Mouse (Mus musculus) lung, adult 2 months (tissue): Measurements from ENCODE around the gene Map2k7. TPM values are rescaled to one million over a fixed set of nuclear protein-coding genes. Genes with fewer than 3 reads are reported as not detected.
"Not testable (repeated sequence)": the region's sequence is repeated elsewhere in the genome, so short reads cannot be mapped to it uniquely, and the experiment has no call there.

Experiments used
- DNase-seq: peaks from one replicate; pipeline ENCODE4 v3.0.0; 2022
- H3K4me1 ChIP-seq: fragments of 200-500 bp; 2 replicates; pipeline ENCODE4 v1.6.1; 2011; ENCODE audit warnings: low read length; ENCODE audit not compliant: control insufficient read depth, insufficient read depth
- H3K4me3 ChIP-seq: fragments of 200-500 bp; replicated peaks from 2 replicates; pipeline ENCODE3; 2011; ENCODE audit warnings: low read depth, mild to moderate bottlenecking, control low read depth, low read length; ENCODE audit errors: extremely low read depth
- CTCF ChIP-seq: fragments of 200-500 bp; IDR thresholded peaks from 2 replicates; pipeline ENCODE4 v1.5.1; 2011; ENCODE audit warnings: mild to moderate bottlenecking, low read length, control low read depth; ENCODE audit not compliant: insufficient read depth
- POLR2A ChIP-seq: fragments of 200-500 bp; IDR thresholded peaks from 2 replicates; pipeline ENCODE4 v1.6.1; 2011; ENCODE audit warnings: low read depth, mild to moderate bottlenecking, control low read depth, low read length, borderline replicate concordance; ENCODE audit errors: extremely low read depth
- WGBS: fragments of 180-500 bp; shearing (Covaris S2); methylation state at CpG from one replicate; pipeline ENCODE4 v1.1.7; 2018; 5-methylcytosine and 5-hydroxymethylcytosine counted together
- polyA plus RNA-seq: library from polyadenylated mRNA; depleted of rRNA; stranded (reverse); fragments of >200 nt; gene quantifications from 2 replicates; pipeline ENCODE4 v1.2.3, GENCODE M21; 2012

Map2k7 gene
- polyA plus RNA-seq, 1 experiment, result 49.9 TPM

- no peak overlapping the region for H3K4me3 ChIP-seq
- no peak for TF ChIP-seq POLR2A
- no peak for TF ChIP-seq CTCF
- no peaks in the 10 kb centered on the region for H3K4me1 ChIP-seq
- 82% methylated on average over 8 of the region's 8 CpGs for WGBS
- no peak for DNase-seq
These were observed 8.7 kb downstream of the Map2k7 start for GRCm38 (mm10) chr8:4247241-4247640.

- no peak for DNase-seq
- H3K4me1 ChIP-seq, result peaks cover 2% of the 10 kb centered on the region; the same call in 1 of the 2 replicates
- WGBS, result 80% methylated on average over 15 of the region's 15 CpGs
- TF ChIP-seq POLR2A, result no peak
- no peak for TF ChIP-seq CTCF
- H3K4me3 ChIP-seq, result no peak within 1 kb of the TSS
These were observed 9.5 kb downstream of the Map2k7 start, which contains the start of gene Tgfbr3l for GRCm38 (mm10) chr8:4247951-4248540. Gene Tgfbr3l (plus strand): TSS chr8:4248214.

DNA sequence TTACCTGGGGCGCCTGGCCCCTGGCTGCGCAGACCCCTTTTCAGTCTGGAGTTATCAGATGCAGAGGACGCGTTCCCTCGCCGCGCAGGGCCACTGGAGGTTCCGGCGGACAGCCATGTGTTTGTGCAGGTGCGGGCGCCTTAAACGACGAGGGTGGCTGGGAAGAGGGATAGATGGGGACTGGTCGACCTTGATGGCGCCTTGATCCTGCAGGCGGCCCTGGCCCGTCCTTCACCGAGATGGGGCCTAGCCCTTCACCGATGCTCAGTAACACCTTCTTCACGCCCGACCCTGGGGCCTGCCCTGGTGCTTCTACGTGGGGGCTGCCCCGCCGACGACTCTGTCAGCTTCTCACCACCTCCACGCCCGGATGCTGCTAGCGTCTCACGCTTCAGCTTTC is 10.7 kb downstream of the Map2k7 start:
- WGBS, result 31% methylated on average over 29 of the region's 29 CpGs
- no peak for DNase-seq
- TF ChIP-seq POLR2A (no peak), CTCF (no peak)

GRCm38 (mm10) chr8:4250306-4250970 is 11.9 kb downstream of the Map2k7 start:
- no peak overlapping the region for H3K4me3 ChIP-seq
- peak; percentile 81 for DNase-seq
- TF ChIP-seq POLR2A, result no peak
- TF ChIP-seq CTCF, result peak; percentile 78
- H3K4me1 ChIP-seq, result peaks cover 7% of the 10 kb centered on the region
- WGBS, result 46% methylated on average over 26 of the region's 26 CpGs

More for the DNA sequence above, 10.7 kb downstream of the Map2k7 start:
- Histone ChIP-seq H3K4me1 (peaks cover 7% of the 10 kb centered on the region), H3K4me3 (no peak overlapping the region)

GRCm38 (mm10) chr8:4252116-4252760 is 13.7 kb downstream of the Map2k7 start:
- peaks cover 7% of the 10 kb centered on the region for H3K4me1 ChIP-seq
- TF ChIP-seq POLR2A, result no peak
- DNase-seq, result no peak
- peak overlapping the region; percentile 11 for H3K4me3 ChIP-seq
- WGBS, result 35% methylated on average over 8 of the region's 8 CpGs

DNA sequence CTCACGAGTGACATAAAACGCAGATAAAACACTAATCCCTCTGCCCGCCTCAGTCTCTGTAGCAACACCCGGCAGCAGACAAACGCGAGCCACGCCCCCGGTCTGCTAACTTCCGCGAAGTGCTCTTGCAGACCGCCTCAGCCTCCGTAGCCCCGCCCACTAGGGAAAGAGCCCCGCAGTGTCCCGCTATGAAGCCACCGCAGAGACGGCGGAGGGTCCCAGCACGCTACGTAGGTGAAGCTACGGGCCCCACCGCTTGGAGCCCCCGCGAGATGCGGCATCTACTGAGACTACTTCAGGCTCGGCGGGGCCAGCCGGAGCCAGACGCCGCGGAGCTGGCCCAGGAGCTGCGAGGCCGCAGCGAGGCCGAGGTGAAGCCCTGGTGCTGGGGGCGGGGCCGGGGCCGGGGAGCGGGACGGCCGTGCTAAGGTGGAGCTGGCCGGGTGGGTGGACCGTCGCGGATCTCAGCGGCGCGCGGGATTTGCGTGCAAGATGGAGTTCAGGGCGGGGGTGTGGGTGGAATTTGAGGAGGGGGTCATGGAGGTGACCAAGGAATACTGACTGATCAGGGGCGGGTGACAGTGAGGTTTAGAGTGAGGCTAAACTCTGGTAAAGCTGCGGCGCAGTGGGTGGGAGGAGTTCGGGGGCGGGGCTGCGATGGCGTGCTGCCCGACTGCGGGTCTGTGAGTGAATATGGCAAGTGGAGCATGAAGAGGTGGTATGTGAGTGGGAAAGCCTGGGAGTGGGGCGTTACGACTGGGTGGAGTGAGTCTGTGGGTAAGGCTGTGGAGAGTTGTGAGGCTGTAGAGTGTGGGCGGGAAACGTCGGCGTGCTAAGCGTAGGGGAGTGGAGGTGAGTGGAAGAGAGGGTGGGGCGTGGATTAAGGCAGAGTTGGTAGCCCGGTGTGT is 14.6 kb downstream of the Map2k7 start, which contains the start of gene Snapc2:
TSS of gene Snapc2 (plus strand) at position 147 of the 908 bp plus-strand sequence.
- WGBS, result under 1% methylated on average over 69 of the region's 69 CpGs
- Histone ChIP-seq H3K4me3 (peak within 1 kb of the TSS; percentile 79), H3K4me1 (peaks cover 7% of the 10 kb centered on the region)
- DNase-seq, result peak; percentile 97
- TF ChIP-seq POLR2A, result peak; percentile 65; the same call in 1 of the 2 replicates
- TF ChIP-seq CTCF, result no peak

DNA sequence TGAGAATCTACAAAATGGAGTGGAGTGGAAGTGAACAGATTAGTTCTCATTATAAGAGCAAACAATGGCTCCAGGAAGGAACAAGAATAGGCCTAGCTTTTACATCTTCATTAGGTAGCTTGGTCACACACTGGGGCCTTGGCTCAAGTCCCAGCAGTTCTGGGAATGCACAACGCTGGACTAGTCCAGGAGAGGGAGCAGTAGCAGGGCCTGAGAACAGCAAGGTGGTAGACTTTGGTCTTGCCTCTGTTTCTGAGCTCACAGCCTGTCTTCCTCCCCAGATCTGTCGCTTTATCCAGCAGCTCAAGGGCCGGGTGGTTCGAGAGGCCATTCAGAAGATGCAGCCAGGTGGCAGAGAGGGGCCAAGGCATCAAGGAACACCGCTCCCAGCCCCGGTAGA is 15.5 kb downstream of the Map2k7 start:
- no peak for TF ChIP-seq POLR2A
- TF ChIP-seq CTCF, result 0 out of 2 replicates have a peak, but pooled peaks have one; percentile 17
- no peak for DNase-seq
- H3K4me3 ChIP-seq, result no peak overlapping the region
- H3K4me1 ChIP-seq, result peaks cover 11% of the 10 kb centered on the region
- WGBS, result 58% methylated on average over 6 of the region's 6 CpGs

DNA sequence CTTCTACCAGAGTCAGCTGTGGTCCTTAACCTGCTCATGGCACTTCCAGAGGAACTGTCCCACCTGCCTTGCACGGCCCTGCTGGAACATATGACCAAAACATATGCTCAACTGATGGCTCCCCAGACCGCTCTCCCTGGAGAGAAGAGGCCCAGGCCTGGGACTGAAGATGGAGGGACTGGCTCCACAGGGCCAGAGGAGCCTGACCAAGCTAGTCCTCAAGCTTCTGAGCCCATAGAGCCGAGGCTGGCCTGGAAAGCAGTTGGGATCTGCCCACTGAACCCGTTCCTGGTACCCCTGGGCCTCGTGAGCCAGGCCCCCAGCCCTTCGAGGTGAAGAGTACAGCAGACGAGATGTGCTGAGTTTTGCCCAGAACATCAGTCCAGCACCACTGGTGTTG is 16.9 kb downstream of the Map2k7 start:
- not testable (repeated sequence) for DNase-seq
- peaks cover 15% of the 10 kb centered on the region for H3K4me1 ChIP-seq
- 87% methylated on average over 7 of the region's 7 CpGs for WGBS

GRCm38 (mm10) chr8:4256911-4257310 is 18.4 kb downstream of the Map2k7 start:
- TF ChIP-seq POLR2A (no peak), CTCF (no peak)
- DNase-seq, result no peak
- no peak overlapping the region for H3K4me3 ChIP-seq
- WGBS, result 41% methylated on average over 4 of the region's 4 CpGs
- peaks cover 15% of the 10 kb centered on the region for H3K4me1 ChIP-seq

More for the DNA sequence above, 16.9 kb downstream of the Map2k7 start:
- not testable (repeated sequence) for H3K4me3 ChIP-seq

DNA sequence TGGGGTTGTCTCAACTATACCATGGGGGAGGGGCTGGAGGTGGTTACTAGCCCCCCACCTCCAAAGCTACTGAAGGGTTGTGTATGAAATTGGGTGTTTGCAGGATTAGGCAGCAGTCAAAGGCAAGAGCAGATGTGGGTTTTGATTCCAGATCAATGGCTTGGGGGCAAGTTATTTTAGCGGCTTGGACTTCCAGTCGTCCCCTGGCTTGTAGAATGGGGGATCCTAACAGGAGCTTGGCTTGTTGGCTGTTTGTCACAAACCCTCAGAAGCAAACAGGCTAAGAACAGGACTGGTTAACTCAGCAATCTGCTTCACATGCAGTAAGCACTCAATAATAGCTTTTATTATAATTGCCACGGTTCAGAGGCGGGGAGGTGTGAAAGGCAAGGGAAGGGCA is 18.8 kb downstream of the Map2k7 start:
- Histone ChIP-seq H3K4me1 (peaks cover 15% of the 10 kb centered on the region), H3K4me3 (no peak overlapping the region)
- TF ChIP-seq POLR2A, result no peak
- TF ChIP-seq CTCF, result no peak
- 79% methylated on average over 4 of the region's 4 CpGs for WGBS
- DNase-seq, result no peak
